Mouse (Mus musculus) embryonic facial prominence, embryonic 11.5 days (tissue): ENCODE data around the gene Tmem170. TPM values are rescaled to one million over a fixed set of nuclear protein-coding genes. Genes with fewer than 3 reads are reported as not detected.

Experiments used
- ATAC-seq: fragments of 200-750 bp; cut with Nextera tagmentation; replicated peaks from 2 replicates; pipeline ENCODE4 v1.8.0; 2017; ENCODE audit warnings: low read depth; ENCODE audit not compliant: insufficient number of reproducible peaks, low FRiP score, low TSS enrichment
- DNase-seq: peaks from one replicate; pipeline ENCODE4 v3.0.0-alpha.2; 2015; ENCODE audit warnings: low spot score
- H3K27ac ChIP-seq: fragments of 300-500 bp; sonication (generic); replicated peaks from 2 replicates; pipeline ENCODE4 v1.5.1; 2014; ENCODE audit warnings: mild to moderate bottlenecking, low read depth, low read length, control low read depth
- H3K27me3 ChIP-seq: fragments of 300-500 bp; sonication (generic); 2 replicates; pipeline ENCODE4 v1.6.1; 2014; ENCODE audit warnings: mild to moderate bottlenecking, low read length, moderate library complexity, mixed read lengths; ENCODE audit not compliant: control insufficient read depth, insufficient read depth
- H3K36me3 ChIP-seq: fragments of 300-500 bp; sonication (generic); replicated peaks from 2 replicates; pipeline ENCODE4 v1.6.1; 2014; ENCODE audit warnings: low read depth, mild to moderate bottlenecking, low read length, moderate library complexity, mixed read lengths; ENCODE audit not compliant: control insufficient read depth, insufficient read depth
- H3K4me1 ChIP-seq: fragments of 300-500 bp; sonication (generic); 2 replicates; pipeline ENCODE4 v1.6.1; 2014; ENCODE audit warnings: low read length, mixed read lengths; ENCODE audit not compliant: control insufficient read depth, insufficient read depth
- H3K4me2 ChIP-seq: fragments of 300-500 bp; sonication (generic); 2 replicates; pipeline ENCODE4 v1.6.1; 2014; ENCODE audit warnings: low read depth, mild to moderate bottlenecking, control low read depth, low read length, moderate library complexity
- H3K4me3 ChIP-seq: fragments of 300-500 bp; sonication (generic); 2 replicates; pipeline ENCODE4 v1.5.1; 2014; ENCODE audit warnings: low read depth, low read length, control low read depth
- H3K9ac ChIP-seq: fragments of 300-500 bp; sonication (generic); replicated peaks from 2 replicates; pipeline ENCODE4 v1.6.1; 2014; ENCODE audit warnings: mild to moderate bottlenecking, control low read depth, low read length
- H3K9me3 ChIP-seq: fragments of 300-500 bp; sonication (generic); replicated peaks from 2 replicates; pipeline ENCODE4 v1.6.1; 2016; ENCODE audit warnings: mild to moderate bottlenecking, low read length, inconsistent platforms, mixed read lengths; ENCODE audit not compliant: control insufficient read depth
- WGBS: fragments of 180-500 bp; shearing (Covaris S2); extraction: QIAGEN DNeasy Blood & Tissue Kit; methylation state at CpG from one replicate; pipeline ENCODE4 v1.1.7; 2014; 5-methylcytosine and 5-hydroxymethylcytosine counted together
- polyA plus RNA-seq: library from polyadenylated mRNA; unstranded; fragments of >200 nt; fragmentation: Nextera tagmentation; extraction: Ambion mirVana; gene quantifications from 2 replicates; pipeline ENCODE4 v1.2.1, GENCODE M21; 2014

The Tmem170 gene
- polyA plus RNA-seq, 1 experiment from 2014 or later = 7.7 TPM

- 92% methylated on average over 5 of the region's 5 CpGs for WGBS
- no peaks in the 10 kb centered on the region for H3K4me1 ChIP-seq
- H3K9ac ChIP-seq = no peak overlapping the region
- no peak overlapping the region for H3K4me2 ChIP-seq
- ATAC-seq = no peak
- DNase-seq = no peak
- no peaks in the 10 kb centered on the region for H3K27me3 ChIP-seq
- no peaks in the 10 kb centered on the region for H3K9me3 ChIP-seq
- no peak overlapping the region for H3K4me3 ChIP-seq
- no peaks in the 10 kb centered on the region for H3K36me3 ChIP-seq
- no peak overlapping the region for H3K27ac ChIP-seq
Observed at GRCm38 (mm10) chr8:111824334-111824733, 52.2 kb downstream of the Tmem170 start.

- no peak overlapping the region for H3K4me2 ChIP-seq
- H3K4me3 ChIP-seq = no peak overlapping the region
- no peaks in the 10 kb centered on the region for H3K4me1 ChIP-seq
- H3K36me3 ChIP-seq = no peaks in the 10 kb centered on the region
- DNase-seq (no peak), ATAC-seq (no peak)
- no peak overlapping the region for H3K27ac ChIP-seq
- H3K9ac ChIP-seq = no peak overlapping the region
- WGBS = 90% methylated on average over 10 of the region's 10 CpGs
- H3K9me3 ChIP-seq = no peaks in the 10 kb centered on the region
- no peaks in the 10 kb centered on the region for H3K27me3 ChIP-seq
Observed at GRCm38 (mm10) chr8:111821199-111821598, 55.4 kb downstream of the Tmem170 start.

- 90% methylated on average over 4 of the region's 4 CpGs for WGBS
- no peaks in the 10 kb centered on the region for H3K27me3 ChIP-seq
- no peaks in the 10 kb centered on the region for H3K4me1 ChIP-seq
- ATAC-seq = no peak
- H3K4me3 ChIP-seq = no peak overlapping the region
- H3K9ac ChIP-seq = no peak overlapping the region
- no peak overlapping the region for H3K27ac ChIP-seq
- no peaks in the 10 kb centered on the region for H3K36me3 ChIP-seq
- no peak overlapping the region for H3K4me2 ChIP-seq
- DNase-seq = no peak
- H3K9me3 ChIP-seq = no peaks in the 10 kb centered on the region
Observed at GRCm38 (mm10) chr8:111820691-111821090, 55.9 kb downstream of the Tmem170 start.

GRCm38 (mm10) chr8:111820018-111820417, 56.5 kb downstream of the Tmem170 start:
- no peak for DNase-seq
- WGBS = 89% methylated on average over 12 of the region's 12 CpGs
- H3K36me3 ChIP-seq = no peaks in the 10 kb centered on the region

GRCm38 (mm10) chr8:111818556-111818955, 58.0 kb downstream of the Tmem170 start:
- DNase-seq = no peak
- Histone ChIP-seq H3K4me3 (no peak overlapping the region), H3K4me1 (no peaks in the 10 kb centered on the region), H3K4me2 (no peak overlapping the region), H3K27ac (no peak overlapping the region), H3K27me3 (no peaks in the 10 kb centered on the region), H3K36me3 (no peaks in the 10 kb centered on the region), H3K9me3 (no peaks in the 10 kb centered on the region), H3K9ac (no peak overlapping the region)
- ATAC-seq = no peak
- 90% methylated on average over 3 of the region's 3 CpGs for WGBS

More at GRCm38 (mm10) chr8:111820018-111820417, 56.5 kb downstream of the Tmem170 start:
- no peaks in the 10 kb centered on the region for H3K9me3 ChIP-seq
- no peak overlapping the region for H3K9ac ChIP-seq
- no peak overlapping the region for H3K4me2 ChIP-seq
- no peak for ATAC-seq
- H3K27ac ChIP-seq = no peak overlapping the region
- no peaks in the 10 kb centered on the region for H3K4me1 ChIP-seq
- no peaks in the 10 kb centered on the region for H3K27me3 ChIP-seq
- H3K4me3 ChIP-seq = no peak overlapping the region

- no peaks in the 10 kb centered on the region for H3K36me3 ChIP-seq
- H3K4me2 ChIP-seq = no peak overlapping the region
- no peak for ATAC-seq
- H3K4me3 ChIP-seq = no peak overlapping the region
- DNase-seq = no peak
- H3K27ac ChIP-seq = no peak overlapping the region
- no peak overlapping the region for H3K9ac ChIP-seq
- H3K27me3 ChIP-seq = no peaks in the 10 kb centered on the region
- no peaks in the 10 kb centered on the region for H3K4me1 ChIP-seq
- 88% methylated on average over 4 of the region's 4 CpGs for WGBS
- H3K9me3 ChIP-seq = no peaks in the 10 kb centered on the region
Observed at GRCm38 (mm10) chr8:111815078-111815477, 61.5 kb downstream of the Tmem170 start.

- H3K27me3 ChIP-seq = no peaks in the 10 kb centered on the region
- H3K9me3 ChIP-seq = no peaks in the 10 kb centered on the region
- WGBS = 94% methylated on average over 9 of the region's 9 CpGs
- H3K4me2 ChIP-seq = no peak overlapping the region
- H3K9ac ChIP-seq = no peak overlapping the region
- no peaks in the 10 kb centered on the region for H3K4me1 ChIP-seq
- no peaks in the 10 kb centered on the region for H3K36me3 ChIP-seq
- H3K4me3 ChIP-seq = no peak overlapping the region
- DNase-seq (no peak), ATAC-seq (no peak)
- H3K27ac ChIP-seq = no peak overlapping the region
Observed at GRCm38 (mm10) chr8:111813818-111814217, 62.7 kb downstream of the Tmem170 start.
